Mouse (Mus musculus): ENCODE data around the gene Galnt12. TPM values are rescaled to one million over a fixed set of nuclear protein-coding genes. Genes with fewer than 3 reads are reported as not detected.

Galnt12 gene
- polyA plus RNA-seq, 1 experiment: 2.1 TPM

- no peak for DNase-seq (ENCODE audit: low read depth)
- TF ChIP-seq CTCF (IDR thresholded peaks at IDR 0.05; ENCODE audit: borderline replicate concordance, extremely low read depth, insufficient read depth, insufficient read length) (no peak), POLR2A (IDR thresholded peaks at IDR 0.05; ENCODE audit: borderline replicate concordance, extremely low read depth, insufficient read depth, insufficient read length, poor library complexity, severe bottlenecking) (no peak)
These were observed 34.0 kb upstream of the Galnt12 start for GRCm38 (mm10) chr4:47057510-47058325.

GRCm38 (mm10) chr4:47060900-47061299 lies 30.8 kb upstream of the Galnt12 start:
- TF ChIP-seq CTCF (IDR thresholded peaks at IDR 0.05; ENCODE audit: borderline replicate concordance, extremely low read depth, insufficient read depth, insufficient read length) (no peak), POLR2A (IDR thresholded peaks at IDR 0.05; ENCODE audit: borderline replicate concordance, extremely low read depth, insufficient read depth, insufficient read length, poor library complexity, severe bottlenecking) (no peak)
- DNase-seq (ENCODE audit: low read depth): no peak

DNA sequence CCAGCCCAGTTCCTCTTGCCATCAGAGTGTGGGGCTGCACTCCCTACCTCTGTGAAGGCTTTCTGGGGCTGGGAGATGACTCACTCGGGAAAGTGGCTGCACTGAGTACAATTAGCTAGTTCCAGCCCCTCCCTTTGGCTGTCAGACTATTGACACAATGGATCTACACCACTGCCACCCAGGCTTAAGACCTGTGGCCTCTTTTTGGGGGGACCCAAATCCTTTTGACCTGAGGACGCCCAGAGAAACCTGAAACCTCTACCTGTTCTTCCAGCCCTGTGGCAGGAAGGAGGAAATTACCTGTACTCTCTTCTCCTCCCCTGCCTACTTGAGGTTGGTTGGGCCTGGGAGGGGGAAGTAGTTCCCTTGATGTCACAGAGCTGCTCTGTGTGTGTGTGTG lies 16.7 kb upstream of the Galnt12 start:
- no peak for TF ChIP-seq CTCF (IDR thresholded peaks at IDR 0.05; ENCODE audit: borderline replicate concordance, extremely low read depth, insufficient read depth, insufficient read length)
- TF ChIP-seq POLR2A (IDR thresholded peaks at IDR 0.05; ENCODE audit: borderline replicate concordance, extremely low read depth, insufficient read depth, insufficient read length, poor library complexity, severe bottlenecking): no peak
- DNase-seq (ENCODE audit: low read depth): no peak

GRCm38 (mm10) chr4:47079997-47080646 lies 11.6 kb upstream of the Galnt12 start:
- no peak for DNase-seq (ENCODE audit: low read depth)
- TF ChIP-seq CTCF (IDR thresholded peaks at IDR 0.05; ENCODE audit: borderline replicate concordance, extremely low read depth, insufficient read depth, insufficient read length) (no peak), POLR2A (IDR thresholded peaks at IDR 0.05; ENCODE audit: borderline replicate concordance, extremely low read depth, insufficient read depth, insufficient read length, poor library complexity, severe bottlenecking) (no peak)

- no peak for DNase-seq (ENCODE audit: low read depth)
- no peak for TF ChIP-seq CTCF (IDR thresholded peaks at IDR 0.05; ENCODE audit: borderline replicate concordance, extremely low read depth, insufficient read depth, insufficient read length)
These were observed 11.1 kb upstream of the Galnt12 start for GRCm38 (mm10) chr4:47080647-47081010.

DNA sequence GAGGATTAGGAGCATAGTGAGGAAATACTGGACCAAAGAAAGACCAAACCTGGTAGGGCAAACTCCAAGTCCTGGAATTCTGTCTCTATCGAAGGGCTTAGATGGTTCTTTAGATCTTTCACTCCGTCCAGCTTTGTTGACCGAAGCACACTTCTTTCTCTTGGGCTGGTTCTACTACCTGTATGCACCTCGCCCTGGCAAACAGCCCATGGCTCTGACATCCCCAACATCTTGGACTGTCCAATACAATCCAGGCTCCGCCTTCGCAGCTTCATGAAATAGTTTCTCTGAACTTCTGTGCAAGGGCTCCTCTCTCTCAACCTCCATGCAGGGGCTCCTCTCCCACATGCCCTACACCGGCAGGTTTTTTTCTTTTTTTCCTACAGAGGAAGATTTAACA lies 7.9 kb upstream of the Galnt12 start:
- no peak for TF ChIP-seq POLR2A (IDR thresholded peaks at IDR 0.05; ENCODE audit: borderline replicate concordance, extremely low read depth, insufficient read depth, insufficient read length, poor library complexity, severe bottlenecking)

GRCm38 (mm10) chr4:47088671-47089070 lies 3.0 kb upstream of the Galnt12 start:
- DNase-seq (ENCODE audit: low read depth): no peak
- TF ChIP-seq POLR2A (IDR thresholded peaks at IDR 0.05; ENCODE audit: borderline replicate concordance, extremely low read depth, insufficient read depth, insufficient read length, poor library complexity, severe bottlenecking) (no peak), CTCF (IDR thresholded peaks at IDR 0.05; ENCODE audit: borderline replicate concordance, extremely low read depth, insufficient read depth, insufficient read length) (no peak)

More for the DNA sequence above, 7.9 kb upstream of the Galnt12 start:
- DNase-seq (ENCODE audit: low read depth): no peak

DNA sequence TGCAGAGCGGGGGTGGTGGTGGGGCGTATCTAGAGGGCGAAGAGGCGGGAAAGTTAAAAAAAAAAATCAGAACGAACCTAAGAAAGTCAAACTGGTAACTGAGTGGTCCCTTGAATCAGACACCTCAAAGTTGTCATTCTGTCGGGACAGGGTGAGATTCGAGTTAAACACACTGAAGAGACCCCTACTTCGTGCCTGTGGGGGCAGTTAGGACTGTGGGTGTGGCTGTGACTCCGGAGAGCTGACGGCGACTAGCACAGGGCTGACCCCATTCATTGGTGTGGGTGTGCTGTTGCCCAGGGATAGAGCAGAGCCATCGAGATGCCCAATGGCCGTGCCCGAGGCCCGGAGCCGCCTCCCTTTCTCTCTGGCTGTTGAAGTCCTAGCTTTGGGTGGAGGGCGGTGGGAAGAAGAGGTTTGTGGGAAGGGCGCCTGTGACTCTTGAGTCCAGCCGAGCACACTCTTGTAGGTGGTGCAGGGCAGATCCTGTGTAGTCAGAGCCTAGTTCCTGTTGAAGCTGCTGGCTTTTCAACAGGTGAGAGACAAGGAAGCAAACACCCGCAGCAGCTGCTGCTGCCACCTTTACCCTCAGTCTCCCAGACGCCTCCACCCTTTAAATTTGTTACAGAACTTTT lies 795 bp downstream of the Galnt12 start:
- TF ChIP-seq CTCF (IDR thresholded peaks at IDR 0.05; ENCODE audit: borderline replicate concordance, extremely low read depth, insufficient read depth, insufficient read length) (no peak), POLR2A (IDR thresholded peaks at IDR 0.05; ENCODE audit: borderline replicate concordance, extremely low read depth, insufficient read depth, insufficient read length, poor library complexity, severe bottlenecking) (no peak)
- peak; percentile 33 for DNase-seq (ENCODE audit: low read depth)

GRCm38 (mm10) chr4:47093161-47093560 lies 1.5 kb downstream of the Galnt12 start:
- no peak for TF ChIP-seq CTCF (IDR thresholded peaks at IDR 0.05; ENCODE audit: borderline replicate concordance, extremely low read depth, insufficient read depth, insufficient read length)
- TF ChIP-seq POLR2A (IDR thresholded peaks at IDR 0.05; ENCODE audit: borderline replicate concordance, extremely low read depth, insufficient read depth, insufficient read length, poor library complexity, severe bottlenecking): no peak
- DNase-seq (ENCODE audit: low read depth): no peak

DNA sequence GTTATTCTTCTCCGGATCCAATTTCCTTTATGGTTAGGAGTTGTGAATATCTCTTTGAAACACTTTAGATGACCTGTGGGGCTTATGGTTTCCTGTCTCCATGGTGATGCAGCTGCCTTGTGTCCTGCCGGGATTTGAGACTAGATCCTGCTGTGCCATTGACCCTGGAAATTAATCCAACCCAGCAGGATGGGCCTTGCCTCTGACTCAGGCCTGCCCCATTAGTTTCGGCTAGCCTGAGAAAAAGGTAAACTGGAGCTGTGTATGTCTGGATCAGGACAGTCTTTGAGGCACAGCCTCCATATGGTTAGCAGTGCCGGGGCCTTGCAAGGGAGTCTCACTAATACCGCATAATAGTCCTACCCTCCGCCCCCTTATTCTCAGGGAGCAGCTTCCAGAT lies 1.9 kb downstream of the Galnt12 start:
- TF ChIP-seq POLR2A (IDR thresholded peaks at IDR 0.05; ENCODE audit: borderline replicate concordance, extremely low read depth, insufficient read depth, insufficient read length, poor library complexity, severe bottlenecking): no peak
- TF ChIP-seq CTCF (IDR thresholded peaks at IDR 0.05; ENCODE audit: borderline replicate concordance, extremely low read depth, insufficient read depth, insufficient read length): no peak
- peak; percentile 51 for DNase-seq (ENCODE audit: low read depth)

- TF ChIP-seq CTCF (IDR thresholded peaks at IDR 0.05; ENCODE audit: borderline replicate concordance, extremely low read depth, insufficient read depth, insufficient read length) (no peak), POLR2A (IDR thresholded peaks at IDR 0.05; ENCODE audit: borderline replicate concordance, extremely low read depth, insufficient read depth, insufficient read length, poor library complexity, severe bottlenecking) (no peak)
- no peak for DNase-seq (ENCODE audit: low read depth)
These were observed 11.9 kb downstream of the Galnt12 start for GRCm38 (mm10) chr4:47103561-47103960.

DNA sequence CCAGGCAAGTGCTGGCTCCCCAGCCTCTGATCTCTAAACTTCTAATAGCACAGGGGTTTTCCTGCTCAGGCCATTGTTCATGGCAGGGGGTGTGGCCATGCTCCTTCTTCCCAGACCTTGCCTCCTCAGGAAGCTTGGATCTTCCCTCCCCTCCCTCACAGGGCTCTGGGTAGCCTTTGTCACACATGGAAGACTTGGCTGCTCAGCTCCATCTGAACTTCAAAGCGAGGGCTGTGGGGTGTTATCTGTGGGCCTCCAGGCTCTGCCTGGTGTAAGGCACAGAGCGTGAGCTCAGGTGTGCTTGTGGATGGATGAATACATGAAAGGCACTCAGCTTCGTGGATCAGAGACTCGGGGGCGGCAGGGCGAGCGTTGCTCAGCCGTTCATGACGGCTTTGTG lies 20.2 kb downstream of the Galnt12 start:
- TF ChIP-seq POLR2A (IDR thresholded peaks at IDR 0.05; ENCODE audit: borderline replicate concordance, extremely low read depth, insufficient read depth, insufficient read length, poor library complexity, severe bottlenecking) (no peak), CTCF (IDR thresholded peaks at IDR 0.05; ENCODE audit: borderline replicate concordance, extremely low read depth, insufficient read depth, insufficient read length) (no peak)
- peak; percentile 65 for DNase-seq (ENCODE audit: low read depth)
